Mouse (Mus musculus) hindbrain, embryonic 11.5 days (tissue): ENCODE measurements at regions not wholly inside any gene's neighbourhood (a gene's known extent, or its start where the extent isn't known, plus 50 kb on each side); places are given as distances from the start of the nearest gene placed in this dataset.

ENCODE experiments used
- ATAC-seq: fragments of 200-750 bp; cut with Nextera tagmentation; 2 replicates; pipeline ENCODE4 v1.8.0; 2017; ENCODE audit warnings: mild to moderate bottlenecking, moderate TSS enrichment, moderate library complexity; ENCODE audit not compliant: low FRiP score
- DNase-seq: peaks from one replicate; pipeline ENCODE4 v3.0.0-alpha.2; 2015; ENCODE audit warnings: low spot score
- H3K27ac ChIP-seq: fragments of 300-500 bp; sonication (generic); 2 replicates; pipeline ENCODE4 v1.5.1; 2014; ENCODE audit warnings: mild to moderate bottlenecking, low read depth, low read length
- H3K27me3 ChIP-seq: fragments of 300-500 bp; sonication (generic); 2 replicates; pipeline ENCODE4 v1.6.1; 2014; ENCODE audit warnings: mild to moderate bottlenecking, low read length, moderate library complexity, mixed read lengths; ENCODE audit not compliant: control insufficient read depth, insufficient read depth
- H3K36me3 ChIP-seq: fragments of 300-500 bp; sonication (generic); 2 replicates; pipeline ENCODE4 v1.6.1; 2014; ENCODE audit warnings: mild to moderate bottlenecking, low read length, moderate library complexity, mixed read lengths; ENCODE audit not compliant: control insufficient read depth, insufficient read depth
- H3K4me1 ChIP-seq: fragments of 300-500 bp; sonication (generic); replicated peaks from 2 replicates; pipeline ENCODE4 v1.6.1; 2014; ENCODE audit warnings: low read length, mixed read lengths; ENCODE audit not compliant: control insufficient read depth, insufficient read depth
- H3K4me2 ChIP-seq: fragments of 300-500 bp; sonication (generic); replicated peaks from 2 replicates; pipeline ENCODE4 v1.6.1; 2014; ENCODE audit warnings: mild to moderate bottlenecking, low read depth, low read length
- H3K4me3 ChIP-seq: fragments of 300-500 bp; sonication (generic); 2 replicates; pipeline ENCODE4 v1.5.1; 2014; ENCODE audit warnings: low read depth, low read length
- H3K9ac ChIP-seq: fragments of 300-500 bp; sonication (generic); 2 replicates; pipeline ENCODE4 v1.6.1; 2014; ENCODE audit warnings: low read depth, low read length
- H3K9me3 ChIP-seq: fragments of 300-500 bp; sonication (generic); 2 replicates; pipeline ENCODE4 v1.6.1; 2016; ENCODE audit warnings: low read length; ENCODE audit not compliant: control insufficient read depth
- WGBS: fragments of 180-500 bp; shearing (Covaris S2); extraction: QIAGEN DNeasy Blood & Tissue Kit; methylation state at CpG from one replicate; pipeline ENCODE4 v1.1.7; 2014; 5-methylcytosine and 5-hydroxymethylcytosine counted together

DNA sequence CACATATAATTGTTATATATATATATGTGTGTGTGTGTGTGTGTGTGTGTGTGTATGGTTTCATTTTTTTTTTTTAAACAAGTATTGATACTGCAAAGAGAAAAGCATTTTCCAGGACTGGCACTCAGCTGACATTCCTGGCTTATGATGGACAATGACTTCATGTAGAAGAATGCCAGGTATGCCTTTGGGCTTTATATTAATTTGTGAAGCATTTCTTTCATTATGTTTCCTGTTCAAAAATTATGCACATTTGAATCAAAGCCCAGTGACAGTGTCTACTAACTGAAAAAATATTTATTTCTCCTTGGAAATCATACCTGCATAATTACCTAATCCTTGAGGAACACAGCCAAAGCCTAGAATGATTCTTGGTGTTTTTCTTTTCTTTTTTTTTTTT is 256.4 kb upstream of the Nudt12 start:
- Histone ChIP-seq H3K36me3 (no peaks in the 10 kb centered on the region), H3K4me2 (no peak overlapping the region), H3K4me1 (no peaks in the 10 kb centered on the region), H3K9me3 (no peaks in the 10 kb centered on the region), H3K9ac (no peak overlapping the region), H3K4me3 (no peak overlapping the region), H3K27ac (no peak overlapping the region), H3K27me3 (no peaks in the 10 kb centered on the region)
- no peak for DNase-seq
- ATAC-seq: no peak

DNA sequence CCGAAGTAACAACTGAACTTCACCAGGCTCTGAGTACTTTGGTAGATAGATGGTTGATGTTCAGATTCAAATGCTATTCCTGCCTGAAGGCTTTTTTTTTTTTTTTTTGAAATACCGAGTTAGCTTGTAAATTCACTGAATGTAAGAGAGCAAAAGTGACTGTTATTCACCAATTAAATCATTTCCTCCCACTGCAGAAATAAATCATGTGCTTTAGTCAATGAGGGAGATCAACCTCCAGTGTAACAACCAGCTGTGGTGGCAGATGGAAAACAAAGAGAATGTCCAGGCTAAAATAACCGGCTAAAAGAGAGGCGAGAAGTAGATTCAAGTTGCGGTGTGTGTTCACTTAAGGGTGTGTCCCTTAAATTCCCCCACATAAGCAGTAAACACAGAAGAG is 235.8 kb upstream of the Nudt12 start:
- Histone ChIP-seq H3K9ac (no peak overlapping the region), H3K36me3 (no peaks in the 10 kb centered on the region), H3K27me3 (no peaks in the 10 kb centered on the region), H3K4me3 (no peak overlapping the region), H3K9me3 (no peaks in the 10 kb centered on the region), H3K4me1 (no peaks in the 10 kb centered on the region), H3K4me2 (no peak overlapping the region), H3K27ac (no peak overlapping the region)
- ATAC-seq: no peak
- DNase-seq: no peak
- 87% methylated on average over 5 of the region's 5 CpGs for WGBS

DNA sequence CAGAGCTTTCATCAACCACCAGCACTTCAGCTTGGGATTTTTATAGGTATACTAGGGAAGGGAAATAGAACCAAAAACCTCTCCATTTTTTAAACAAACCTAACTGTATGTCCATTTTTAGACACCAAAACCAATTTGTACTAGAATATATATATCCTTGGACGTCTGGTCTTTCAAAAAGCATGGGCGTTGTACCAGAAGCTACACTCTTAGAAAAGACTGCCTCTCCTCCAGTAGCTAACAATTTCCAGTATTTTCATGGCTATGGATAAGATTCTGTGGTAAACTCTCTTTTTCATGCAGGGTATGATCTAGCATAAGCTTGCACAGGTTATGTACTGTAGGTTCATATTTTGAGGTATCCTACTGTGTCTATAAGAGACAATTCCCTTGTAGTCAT is 219.1 kb upstream of the Nudt12 start:
- ATAC-seq (no peak), DNase-seq (no peak)
- no peak overlapping the region for H3K4me3 ChIP-seq
- H3K4me1 ChIP-seq: no peaks in the 10 kb centered on the region
- H3K27me3 ChIP-seq: no peaks in the 10 kb centered on the region
- H3K9ac ChIP-seq: no peak overlapping the region
- H3K4me2 ChIP-seq: no peak overlapping the region
- H3K36me3 ChIP-seq: no peaks in the 10 kb centered on the region
- H3K27ac ChIP-seq: no peak overlapping the region
- WGBS: 77% methylated on average over 2 of the region's 2 CpGs
- H3K9me3 ChIP-seq: no peaks in the 10 kb centered on the region
